Mouse (Mus musculus) G1E (cell line): ENCODE measurements at regions not wholly inside any gene's neighbourhood (a gene's known extent, or its start where the extent isn't known, plus 50 kb on each side); places are given as distances from the start of the nearest gene placed in this dataset.

Experiments used
- CTCF ChIP-seq: IDR thresholded peaks from 2 replicates; pipeline ENCODE4 v1.5.1; 2012; ENCODE audit warnings: low read depth, low read length, inconsistent platforms, mixed read lengths
- POLR2AphosphoS5 ChIP-seq: IDR thresholded peaks from 2 replicates; pipeline ENCODE4 v1.6.1; 2012; ENCODE audit warnings: low read depth, low read length, inconsistent platforms; ENCODE audit not compliant: insufficient replicate concordance
- TAL1 ChIP-seq: conservative IDR thresholded peaks from 2 replicates; pipeline ENCODE4 v1.6.1; 2012; ENCODE audit warnings: low read depth, low read length, inconsistent platforms, mixed read lengths

DNA sequence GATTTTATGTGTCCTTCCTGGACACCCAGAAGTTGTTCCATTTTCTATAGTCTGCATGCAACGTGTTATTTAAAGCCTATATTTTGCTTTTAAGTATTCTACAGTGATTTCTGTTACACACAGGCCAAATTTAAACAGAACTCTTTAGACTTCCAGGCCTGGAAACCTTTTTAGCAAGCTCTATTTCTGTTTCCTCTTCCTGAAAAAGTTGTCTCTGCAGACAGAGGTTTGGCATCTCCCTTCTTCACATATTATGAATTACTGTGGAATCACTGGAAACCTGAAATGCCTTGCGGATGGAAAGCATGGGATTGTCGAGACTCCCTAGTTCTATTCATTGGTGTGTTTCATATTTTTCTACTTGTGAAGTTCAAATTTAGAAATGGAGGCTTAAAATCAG lies 530.7 kb downstream of the Cd109 start:
- TF ChIP-seq CTCF = no peak
- TF ChIP-seq POLR2AphosphoS5 = no peak
- no peak for TF ChIP-seq TAL1
